Mouse (Mus musculus) olfactory bulb, adult 2 months (tissue): ENCODE results near the gene Sbf2. TPM values are rescaled to one million over a fixed set of nuclear protein-coding genes. Genes with fewer than 3 reads are reported as not detected.
"Not testable (repeated sequence)": the region's sequence is repeated elsewhere in the genome, so short reads cannot be mapped to it uniquely, and the experiment has no call there.

Source experiments
- H3K27ac ChIP-seq: fragments of 200-500 bp; 2 replicates; pipeline ENCODE4 v1.5.1; 2012; ENCODE audit warnings: low read depth, low read length; ENCODE audit not compliant: insufficient read depth
- H3K4me1 ChIP-seq: fragments of 200-500 bp; 2 replicates; pipeline ENCODE4 v1.6.1; 2012; ENCODE audit warnings: low read length; ENCODE audit not compliant: control insufficient read depth, insufficient read depth
- H3K4me3 ChIP-seq: fragments of 200-500 bp; 2 replicates; pipeline ENCODE4 v1.5.1; 2012; ENCODE audit warnings: mild to moderate bottlenecking, low read depth, low read length, moderate library complexity; ENCODE audit not compliant: insufficient read depth
- CTCF ChIP-seq: fragments of 200-500 bp; IDR thresholded peaks from 2 replicates; pipeline ENCODE4 v1.5.1; 2012; ENCODE audit warnings: low read depth, mild to moderate bottlenecking, low read length, moderate library complexity; ENCODE audit not compliant: insufficient read depth
- POLR2A ChIP-seq: fragments of 200-500 bp; IDR thresholded peaks from 2 replicates; pipeline ENCODE4 v1.6.1; 2012; ENCODE audit warnings: mild to moderate bottlenecking, low read depth, low read length, moderate library complexity; ENCODE audit not compliant: insufficient read depth
- WGBS: fragments of 180-500 bp; shearing (Covaris S2); methylation state at CpG from one replicate; pipeline ENCODE4 v1.1.7; 2018; 5-methylcytosine and 5-hydroxymethylcytosine counted together
- polyA plus RNA-seq: library from polyadenylated mRNA; stranded (reverse); fragments of >200 nt; gene quantifications from 2 replicates; pipeline ENCODE4 v1.2.4, GENCODE M21; 2012; ENCODE audit warnings: low replicate concordance; ENCODE audit not compliant: missing spikeins, insufficient read depth, insufficient read length

Gene Sbf2
- polyA plus RNA-seq, 1 experiment: not detected

DNA sequence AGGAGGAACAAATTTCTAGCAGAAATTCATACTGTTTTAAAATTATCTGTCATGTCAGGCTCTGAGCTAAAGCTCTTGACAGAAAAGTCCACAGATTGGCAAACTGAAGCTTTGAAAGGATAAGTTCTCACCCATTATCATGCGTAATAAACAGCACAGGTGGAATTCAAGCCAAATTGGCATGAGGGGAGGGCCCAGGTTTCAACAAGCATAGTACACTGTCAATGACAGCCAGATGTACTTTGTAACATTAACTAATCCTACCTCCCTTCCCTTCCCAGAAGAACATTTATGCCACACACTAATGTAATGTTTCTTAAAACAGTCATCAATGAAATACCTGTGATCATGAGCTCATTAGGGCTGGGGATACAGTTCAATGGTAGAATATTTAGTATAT lies 17.6 kb downstream of the Sbf2 start:
- H3K27ac ChIP-seq: no peak overlapping the region
- H3K4me3 ChIP-seq: no peak overlapping the region
- TF ChIP-seq CTCF (no peak), POLR2A (no peak)
- WGBS: 97% methylated on average over 1 of the region's 1 CpGs
- peaks cover 4% of the 10 kb centered on the region for H3K4me1 ChIP-seq

- WGBS: 96% methylated on average over 3 of the region's 3 CpGs
- H3K27ac ChIP-seq, H3K4me3 ChIP-seq, H3K4me1 ChIP-seq: not testable (repeated sequence)
Measured at GRCm38 (mm10) chr7:110593991-110594390, 20.7 kb downstream of the Sbf2 start.

- Histone ChIP-seq H3K27ac (no peak overlapping the region), H3K4me1 (peaks cover 8% of the 10 kb centered on the region), H3K4me3 (no peak overlapping the region)
- TF ChIP-seq CTCF (no peak), POLR2A (no peak)
- 93% methylated on average over 1 of the region's 1 CpGs for WGBS
Measured at GRCm38 (mm10) chr7:110587721-110588120, 27.0 kb downstream of the Sbf2 start.

GRCm38 (mm10) chr7:110585250-110585649 lies 29.5 kb downstream of the Sbf2 start:
- peaks cover 7% of the 10 kb centered on the region; the same call in 1 of the 2 replicates for H3K4me1 ChIP-seq
- WGBS: 47% methylated on average over 2 of the region's 2 CpGs
- TF ChIP-seq CTCF (no peak), POLR2A (no peak)
- H3K27ac ChIP-seq: no peak overlapping the region
- H3K4me3 ChIP-seq: no peak overlapping the region

- no peak overlapping the region for H3K4me3 ChIP-seq
- TF ChIP-seq CTCF: no peak
- no peak for TF ChIP-seq POLR2A
- no peak overlapping the region for H3K27ac ChIP-seq
- whole genome bisulfite sequencing: 84% methylated on average over 2 of the region's 2 CpGs
- H3K4me1 ChIP-seq: peaks cover 7% of the 10 kb centered on the region; the same call in 1 of the 2 replicates
Measured at GRCm38 (mm10) chr7:110584159-110584558, 30.6 kb downstream of the Sbf2 start.

DNA sequence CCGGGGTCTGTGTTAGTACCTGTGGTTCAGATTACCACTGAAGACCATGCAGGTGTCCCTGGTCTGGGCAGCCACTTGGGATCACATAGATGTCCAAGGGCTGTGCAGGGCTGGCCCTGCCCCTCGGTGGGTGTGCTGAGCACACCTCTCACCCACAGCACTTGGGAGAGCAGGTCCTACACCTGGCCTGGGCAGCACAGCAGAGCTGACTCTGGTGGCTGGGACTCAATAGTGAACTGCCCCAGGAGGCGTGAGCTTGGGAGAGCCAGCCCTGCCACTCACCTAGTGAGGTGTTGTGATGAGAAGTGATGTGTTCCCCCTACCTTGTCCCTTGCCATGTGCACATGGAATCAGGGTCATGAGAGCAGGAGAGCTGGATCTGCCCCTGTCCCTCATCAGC lies 31.0 kb downstream of the Sbf2 start:
- WGBS: 96% methylated on average over 3 of the region's 3 CpGs
- TF ChIP-seq POLR2A (no peak), CTCF (no peak)
- H3K4me1 ChIP-seq: peaks cover 7% of the 10 kb centered on the region; the same call in 1 of the 2 replicates
- no peak overlapping the region for H3K4me3 ChIP-seq
- H3K27ac ChIP-seq: no peak overlapping the region

DNA sequence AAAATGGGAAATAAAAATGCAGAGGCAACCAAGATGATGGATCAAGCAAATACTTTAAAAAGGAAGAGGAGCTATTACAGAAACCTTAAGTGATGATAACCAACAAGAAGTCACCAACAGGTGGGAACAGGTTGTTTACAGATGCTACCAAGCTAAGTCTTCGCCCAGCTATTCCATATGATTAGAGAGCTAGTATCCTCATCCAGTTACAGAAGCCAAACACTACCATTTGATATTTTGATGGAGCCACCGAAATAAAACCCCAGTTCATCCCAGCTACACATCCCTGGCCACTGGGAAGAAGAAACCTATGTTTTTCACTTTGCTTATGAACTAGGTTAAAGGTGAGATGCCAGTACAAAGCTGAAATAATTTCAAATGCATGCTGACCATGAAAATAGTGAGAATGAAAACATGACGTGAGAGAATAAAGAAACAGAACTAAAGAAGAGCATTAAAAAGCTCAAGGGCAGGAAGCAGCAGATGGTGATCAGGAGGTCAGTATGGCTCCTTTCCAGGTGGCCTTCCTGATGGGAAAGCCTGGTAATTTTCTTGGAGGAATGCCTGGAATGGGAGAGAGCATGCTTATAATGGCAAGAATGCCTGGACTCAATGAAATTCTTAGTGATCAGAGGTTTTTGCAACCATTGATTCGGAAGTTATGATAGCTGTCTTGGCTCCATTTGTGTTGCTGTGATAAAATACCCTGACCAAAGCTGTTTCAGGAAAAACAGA lies 48.7 kb downstream of the Sbf2 start:
- Histone ChIP-seq H3K4me3 (no peak overlapping the region), H3K27ac (no peak overlapping the region), H3K4me1 (no peaks in the 10 kb centered on the region; the same call in 1 of the 2 replicates)
- WGBS: 86% methylated on average over 4 of the region's 4 CpGs
- TF ChIP-seq POLR2A (no peak), CTCF (no peak)

- WGBS: 92% methylated on average over 1 of the region's 1 CpGs
- Histone ChIP-seq H3K4me1 (no peaks in the 10 kb centered on the region; the same call in 1 of the 2 replicates), H3K4me3 (no peak overlapping the region), H3K27ac (no peak overlapping the region)
- no peak for TF ChIP-seq POLR2A
- no peak for TF ChIP-seq CTCF
Measured at GRCm38 (mm10) chr7:110561647-110562046, 53.1 kb downstream of the Sbf2 start.

DNA sequence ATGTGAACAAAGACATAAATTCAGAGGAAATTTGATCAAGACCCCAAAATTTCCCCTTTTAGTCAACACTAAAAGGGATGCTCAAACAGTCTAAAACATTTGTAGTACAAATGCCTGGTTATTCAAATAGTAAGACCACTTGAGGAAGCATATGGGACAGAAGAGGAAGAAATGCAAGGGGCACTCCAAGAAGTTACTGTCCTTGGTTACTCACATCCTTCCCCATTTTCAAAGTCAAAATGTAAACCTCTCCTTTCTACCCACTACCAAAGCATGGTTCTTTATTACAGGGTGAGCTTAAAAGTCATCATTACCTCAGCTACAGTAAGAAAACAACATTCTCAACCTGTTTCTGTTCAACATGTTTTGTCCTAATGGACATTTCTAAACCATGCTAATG lies 57.7 kb downstream of the Sbf2 start:
- Histone ChIP-seq H3K27ac (no peak overlapping the region), H3K4me3 (no peak overlapping the region), H3K4me1 (no peaks in the 10 kb centered on the region)
- TF ChIP-seq CTCF (no peak), POLR2A (no peak)

DNA sequence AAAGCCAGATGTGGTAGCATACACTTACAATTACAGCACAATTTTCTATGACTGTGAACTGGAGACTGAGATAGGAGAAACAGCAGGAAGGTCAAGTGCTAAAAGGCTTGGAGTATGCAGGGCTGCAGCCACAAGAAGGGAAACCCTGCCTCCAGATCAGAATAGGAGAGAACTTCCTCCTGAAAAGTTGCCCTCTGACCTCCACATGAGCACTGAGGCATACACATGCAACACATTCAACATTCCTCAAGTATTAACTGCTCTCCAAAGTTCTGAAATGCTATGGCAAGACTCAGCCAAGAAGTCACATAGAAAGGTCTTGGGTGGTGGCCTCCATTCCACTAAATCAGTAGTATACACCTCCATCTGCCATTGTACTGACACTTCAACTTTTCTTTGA lies 58.5 kb downstream of the Sbf2 start:
- TF ChIP-seq POLR2A (no peak), CTCF (no peak)
- Histone ChIP-seq H3K4me1 (no peaks in the 10 kb centered on the region), H3K4me3 (no peak overlapping the region), H3K27ac (no peak overlapping the region)
